Mouse (Mus musculus) urinary bladder, postnatal 10 days (tissue): ENCODE results near the gene Oprd1.

Source experiments
- DNase-seq: peaks from one replicate; pipeline ENCODE4 v3.0.0; 2022; ENCODE audit warnings: low spot score

Gene Oprd1

GRCm38 (mm10) chr4:132144080-132144841, at the start of gene Oprd1:
TSS of gene Oprd1 (minus strand) at chr4:132144486.
- no peak for DNase-seq

- no peak for DNase-seq
Observed at GRCm38 (mm10) chr4:132187826-132188401, 43.6 kb upstream of the Oprd1 start.

- DNase-seq = no peak
Observed at GRCm38 (mm10) chr4:132183162-132183561, 38.9 kb upstream of the Oprd1 start.

GRCm38 (mm10) chr4:132181721-132182658, 37.7 kb upstream of the Oprd1 start:
- DNase-seq = no peak

- no peak for DNase-seq
Observed at GRCm38 (mm10) chr4:132180710-132181109, 36.4 kb upstream of the Oprd1 start.

GRCm38 (mm10) chr4:132178630-132179059, 34.4 kb upstream of the Oprd1 start:
- DNase-seq = no peak

GRCm38 (mm10) chr4:132176474-132176873, 32.2 kb upstream of the Oprd1 start:
- no peak for DNase-seq

- DNase-seq = no peak
Observed at GRCm38 (mm10) chr4:132170891-132171290, 26.6 kb upstream of the Oprd1 start.

- no peak for DNase-seq
Observed at GRCm38 (mm10) chr4:132169761-132170160, 25.5 kb upstream of the Oprd1 start.

GRCm38 (mm10) chr4:132169271-132169670, 25.0 kb upstream of the Oprd1 start:
- no peak for DNase-seq

GRCm38 (mm10) chr4:132167436-132167835, 23.1 kb upstream of the Oprd1 start:
- no peak for DNase-seq

GRCm38 (mm10) chr4:132166350-132167290, 22.3 kb upstream of the Oprd1 start:
- no peak for DNase-seq

GRCm38 (mm10) chr4:132165691-132166090, 21.4 kb upstream of the Oprd1 start:
- DNase-seq = no peak

- no peak for DNase-seq
Observed at GRCm38 (mm10) chr4:132156941-132157622, 12.8 kb upstream of the Oprd1 start.

- DNase-seq = no peak
Observed at GRCm38 (mm10) chr4:132154877-132155670, 10.8 kb upstream of the Oprd1 start.

- no peak for DNase-seq
Observed at GRCm38 (mm10) chr4:132151673-132152072, 7.4 kb upstream of the Oprd1 start.

GRCm38 (mm10) chr4:132146201-132146600, 1.9 kb upstream of the Oprd1 start:
- DNase-seq = no peak

- DNase-seq = no peak
Observed at GRCm38 (mm10) chr4:132145092-132145491, 806 bp upstream of the Oprd1 start.

- no peak for DNase-seq
Observed at GRCm38 (mm10) chr4:132138640-132139039, 5.6 kb downstream of the Oprd1 start.

GRCm38 (mm10) chr4:132137013-132137412, 7.3 kb downstream of the Oprd1 start:
- no peak for DNase-seq
